Mouse (Mus musculus) intestine, postnatal 0 days (tissue): ENCODE results near the gene 6430628N08Rik. TPM values are rescaled to one million over a fixed set of nuclear protein-coding genes. Genes with fewer than 3 reads are reported as not detected.

ENCODE experiments used
- ATAC-seq: fragments of 200-750 bp; cut with Nextera tagmentation; 2 replicates; pipeline ENCODE4 v1.8.0; 2017; ENCODE audit warnings: mild to moderate bottlenecking, moderate TSS enrichment, moderate library complexity
- H3K27ac ChIP-seq: fragments of 300-500 bp; sonication (generic); 2 replicates; pipeline ENCODE4 v1.5.1; 2014; ENCODE audit warnings: mild to moderate bottlenecking, low read depth, low read length, moderate library complexity
- H3K27me3 ChIP-seq: fragments of 300-500 bp; sonication (generic); replicated peaks from 2 replicates; pipeline ENCODE4 v1.6.1; 2014; ENCODE audit warnings: low read length, mixed read lengths; ENCODE audit not compliant: control insufficient read depth, insufficient read depth
- H3K36me3 ChIP-seq: fragments of 300-500 bp; sonication (generic); 2 replicates; pipeline ENCODE4 v1.6.1; 2014; ENCODE audit warnings: mild to moderate bottlenecking, moderate library complexity; ENCODE audit not compliant: control insufficient read depth, insufficient read depth
- H3K4me1 ChIP-seq: fragments of 300-500 bp; sonication (generic); replicated peaks from 2 replicates; pipeline ENCODE4 v1.6.1; 2014; ENCODE audit warnings: antibody characterized with exemption, low read length, mixed read lengths; ENCODE audit not compliant: control insufficient read depth, insufficient read depth
- H3K4me2 ChIP-seq: fragments of 300-500 bp; sonication (generic); replicated peaks from 2 replicates; pipeline ENCODE4 v1.6.1; 2014; ENCODE audit warnings: low read depth, mild to moderate bottlenecking, moderate library complexity
- H3K4me3 ChIP-seq: fragments of 300-500 bp; sonication (generic); 2 replicates; pipeline ENCODE4 v1.5.1; 2014; ENCODE audit warnings: low read depth, low read length
- H3K9ac ChIP-seq: fragments of 300-500 bp; sonication (generic); 2 replicates; pipeline ENCODE4 v1.6.1; 2014; ENCODE audit warnings: mild to moderate bottlenecking, low read depth, low read length
- H3K9me3 ChIP-seq: fragments of 300-500 bp; sonication (generic); 2 replicates; pipeline ENCODE4 v1.6.1; 2016; ENCODE audit warnings: mixed run types; ENCODE audit not compliant: control insufficient read depth
- CTCF ChIP-seq: sonication (generic); IDR thresholded peaks from 2 replicates; pipeline ENCODE4 v1.5.1; 2016; ENCODE audit warnings: low read depth, mild to moderate bottlenecking, control low read depth, antibody characterized with exemption, moderate library complexity
- WGBS: fragments of 180-500 bp; shearing (Covaris S2); extraction: QIAGEN DNeasy Blood & Tissue Kit; methylation state at CpG from one replicate; pipeline ENCODE4 v1.1.7; 2014; 5-methylcytosine and 5-hydroxymethylcytosine counted together
- polyA plus RNA-seq: library from polyadenylated mRNA; unstranded; fragments of >200 nt; fragmentation: Nextera tagmentation; extraction: Ambion mirVana; gene quantifications from 2 replicates; pipeline ENCODE4 v1.2.1, GENCODE M21; 2015

Gene 6430628N08Rik
- polyA plus RNA-seq, 1 experiment from 2014 or later: not detected

DNA sequence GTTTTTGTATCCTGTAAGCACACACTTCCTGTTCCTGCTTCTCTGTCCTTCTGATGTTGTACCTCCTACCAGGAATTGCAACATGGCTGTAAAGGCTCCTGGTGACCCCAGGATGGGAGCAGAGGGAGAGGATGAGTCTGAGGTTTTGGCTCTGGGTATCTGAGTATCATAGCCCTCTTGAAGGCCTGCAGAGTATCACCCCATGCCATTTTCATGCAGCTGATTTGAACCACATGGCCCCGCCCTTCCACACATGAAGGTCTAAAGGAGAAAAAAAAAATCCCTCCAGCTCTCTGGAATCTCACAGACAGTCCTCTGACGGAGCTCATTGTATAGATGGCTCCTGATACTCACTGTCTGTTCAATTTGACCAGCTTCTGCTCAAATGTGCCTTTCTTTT, 40.4 kb upstream of the 6430628N08Rik start:
- H3K36me3 ChIP-seq: peaks cover 49% of the 10 kb centered on the region
- no peak overlapping the region for H3K9ac ChIP-seq
- H3K4me2 ChIP-seq: no peak overlapping the region
- no peaks in the 10 kb centered on the region for H3K27me3 ChIP-seq
- 90% methylated on average over 2 of the region's 2 CpGs for WGBS
- no peak overlapping the region for H3K4me3 ChIP-seq
- TF ChIP-seq CTCF: no peak
- ATAC-seq: no peak
- no peak overlapping the region for H3K27ac ChIP-seq
- H3K4me1 ChIP-seq: no peaks in the 10 kb centered on the region
- H3K9me3 ChIP-seq: no peaks in the 10 kb centered on the region

- no peak overlapping the region for H3K27ac ChIP-seq
- 40% methylated on average over 2 of the region's 2 CpGs for WGBS
Measured at GRCm38 (mm10) chr4:115850631-115851030, 39.8 kb upstream of the 6430628N08Rik start.

DNA sequence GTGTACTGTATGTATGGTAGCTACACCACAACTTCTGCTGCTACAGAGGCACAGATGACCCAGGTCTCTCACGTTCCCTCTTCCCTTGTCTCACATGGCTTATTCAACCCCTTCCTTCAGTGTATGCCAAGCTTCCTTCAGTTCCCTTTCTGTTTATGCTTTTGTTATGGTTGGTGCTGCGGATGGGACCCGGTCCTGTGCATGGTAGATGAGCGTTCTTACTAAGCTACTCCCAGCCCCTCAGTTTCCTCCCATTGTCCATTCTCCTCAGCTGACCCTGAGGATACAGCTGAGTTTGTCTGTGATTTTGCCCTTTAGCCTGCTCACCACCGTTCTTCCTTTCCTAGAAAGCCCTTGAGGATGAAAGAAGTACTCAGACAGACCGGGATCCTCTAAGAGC, 38.9 kb upstream of the 6430628N08Rik start:
- Histone ChIP-seq H3K27me3 (no peaks in the 10 kb centered on the region), H3K9ac (no peak overlapping the region), H3K4me2 (no peak overlapping the region), H3K36me3 (peaks cover 49% of the 10 kb centered on the region), H3K27ac (no peak overlapping the region), H3K4me3 (no peak overlapping the region), H3K4me1 (no peaks in the 10 kb centered on the region), H3K9me3 (no peaks in the 10 kb centered on the region)
- ATAC-seq: no peak
- no peak for TF ChIP-seq CTCF
- 91% methylated on average over 6 of the region's 6 CpGs for WGBS

More at GRCm38 (mm10) chr4:115850631-115851030, 39.8 kb upstream of the 6430628N08Rik start:
- no peak overlapping the region for H3K4me2 ChIP-seq
- no peak overlapping the region for H3K4me3 ChIP-seq
- no peak for TF ChIP-seq CTCF
- no peaks in the 10 kb centered on the region for H3K27me3 ChIP-seq
- H3K9me3 ChIP-seq: no peaks in the 10 kb centered on the region
- ATAC-seq: no peak
- H3K36me3 ChIP-seq: peaks cover 49% of the 10 kb centered on the region
- H3K4me1 ChIP-seq: no peaks in the 10 kb centered on the region
- no peak overlapping the region for H3K9ac ChIP-seq

- no peak for ATAC-seq
Measured at GRCm38 (mm10) chr4:115855100-115855499, 35.4 kb upstream of the 6430628N08Rik start.

GRCm38 (mm10) chr4:115855609-115856008, 34.9 kb upstream of the 6430628N08Rik start:
- no peak for ATAC-seq
- 78% methylated on average over 4 of the region's 4 CpGs for WGBS
- H3K4me1 ChIP-seq: no peaks in the 10 kb centered on the region
- H3K9ac ChIP-seq: no peak overlapping the region
- no peak for TF ChIP-seq CTCF
- H3K27me3 ChIP-seq: no peaks in the 10 kb centered on the region
- peaks cover 63% of the 10 kb centered on the region for H3K36me3 ChIP-seq
- H3K9me3 ChIP-seq: no peaks in the 10 kb centered on the region
- no peak overlapping the region for H3K27ac ChIP-seq
- H3K4me2 ChIP-seq: no peak overlapping the region
- no peak overlapping the region for H3K4me3 ChIP-seq

More at GRCm38 (mm10) chr4:115855100-115855499, 35.4 kb upstream of the 6430628N08Rik start:
- no peak overlapping the region for H3K27ac ChIP-seq
- no peaks in the 10 kb centered on the region for H3K4me1 ChIP-seq
- no peak overlapping the region for H3K4me2 ChIP-seq
- 72% methylated on average over 6 of the region's 6 CpGs for WGBS
- TF ChIP-seq CTCF: no peak
- H3K9ac ChIP-seq: no peak overlapping the region
- H3K4me3 ChIP-seq: no peak overlapping the region
- no peaks in the 10 kb centered on the region for H3K27me3 ChIP-seq
- H3K36me3 ChIP-seq: peaks cover 61% of the 10 kb centered on the region
- H3K9me3 ChIP-seq: no peaks in the 10 kb centered on the region

DNA sequence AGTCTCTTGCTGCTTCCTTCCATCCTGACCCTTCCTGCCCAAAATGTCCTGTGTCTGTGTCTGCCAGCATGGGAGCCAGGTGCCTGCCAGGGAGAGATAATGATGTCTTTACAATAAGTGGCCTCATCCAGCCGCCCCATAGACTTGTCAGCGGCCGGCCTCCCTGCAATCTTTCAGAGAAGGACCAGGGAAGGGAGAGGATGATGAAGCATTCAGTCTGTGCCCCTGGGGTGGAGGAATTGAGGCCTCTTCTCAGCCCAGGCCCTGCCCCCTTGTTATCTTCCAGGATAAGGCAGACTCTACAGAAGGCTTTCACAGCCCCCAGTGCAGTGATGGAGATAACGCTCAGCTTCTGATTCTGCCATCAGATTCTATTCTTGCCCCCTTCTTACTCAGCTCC, 34.2 kb upstream of the 6430628N08Rik start:
- H3K9ac ChIP-seq: no peak overlapping the region
- ATAC-seq: no peak
- no peaks in the 10 kb centered on the region for H3K4me1 ChIP-seq
- no peaks in the 10 kb centered on the region for H3K27me3 ChIP-seq
- no peaks in the 10 kb centered on the region for H3K9me3 ChIP-seq
- no peak overlapping the region for H3K27ac ChIP-seq
- TF ChIP-seq CTCF: no peak
- peaks cover 61% of the 10 kb centered on the region for H3K36me3 ChIP-seq
- H3K4me3 ChIP-seq: no peak overlapping the region
- no peak overlapping the region for H3K4me2 ChIP-seq
- WGBS: 86% methylated on average over 4 of the region's 4 CpGs
